Mouse (Mus musculus) ovary, postnatal 36 days (tissue): ENCODE results near the gene Oxsr1.
A peak's percentile ranks its signal among the peaks of the same experiment; 100 is the strongest.
"Not testable (repeated sequence)": the region's sequence is repeated elsewhere in the genome, so short reads cannot be mapped to it uniquely, and the experiment has no call there.

ENCODE experiments used
- DNase-seq: peaks from one replicate; pipeline ENCODE4 v3.0.0; 2022; ENCODE audit warnings: low spot score, mixed read lengths

Oxsr1 gene

GRCm38 (mm10) chr9:119219667-119220066 lies 102.6 kb downstream of the Oxsr1 start:
- no peak for DNase-seq

DNA sequence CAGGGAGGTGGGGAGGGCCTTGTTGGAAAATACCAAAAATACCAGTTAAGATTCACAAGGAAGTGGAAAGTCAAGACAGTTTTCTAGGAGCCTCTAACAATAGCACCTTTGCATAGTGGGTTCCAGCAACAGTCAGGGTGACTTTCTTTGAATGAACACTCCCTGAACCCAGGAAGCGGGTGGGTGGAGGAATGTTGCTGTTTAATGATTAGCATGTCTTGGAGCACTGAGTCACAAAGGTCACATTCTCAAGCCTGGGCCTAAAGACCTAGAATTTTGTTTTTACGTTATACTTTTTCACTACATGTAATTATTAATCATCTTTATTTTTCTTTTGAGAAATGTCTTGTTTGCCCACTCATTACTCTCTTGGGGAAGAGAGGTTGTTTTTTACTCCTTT lies 106.9 kb downstream of the Oxsr1 start:
- DNase-seq: not testable (repeated sequence)

- DNase-seq: no peak
These were observed 107.6 kb downstream of the Oxsr1 start for GRCm38 (mm10) chr9:119214601-119215000.

- DNase-seq: no peak
These were observed 109.2 kb downstream of the Oxsr1 start for GRCm38 (mm10) chr9:119212996-119213395.

- no peak for DNase-seq
These were observed 113.2 kb downstream of the Oxsr1 start, which contains the start of gene Slc22a13 for GRCm38 (mm10) chr9:119208998-119209397. Gene Slc22a13, minus strand, starts transcription at chr9:119209098.

GRCm38 (mm10) chr9:119207113-119207512 lies 115.1 kb downstream of the Oxsr1 start:
- no peak for DNase-seq

DNA sequence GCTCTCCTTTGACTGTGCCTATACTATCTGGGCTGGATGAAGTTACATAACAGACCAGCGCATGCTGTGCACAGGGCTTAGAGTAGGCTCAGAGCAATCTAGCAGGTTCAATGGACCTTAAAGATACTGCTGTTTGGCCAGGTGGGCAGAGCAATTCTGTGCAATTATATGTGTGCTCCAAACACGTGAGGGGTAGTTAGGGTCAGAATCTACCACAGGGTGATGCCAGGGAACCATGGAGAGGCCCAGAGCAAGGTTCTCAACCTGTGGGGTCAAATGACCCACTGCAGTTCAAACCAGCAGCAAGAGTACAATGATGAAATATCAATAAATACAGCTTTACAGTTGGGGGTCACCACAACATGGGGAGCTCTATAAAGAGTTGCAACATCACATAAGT lies 115.6 kb downstream of the Oxsr1 start:
- DNase-seq: no peak

GRCm38 (mm10) chr9:119205756-119206155 lies 116.5 kb downstream of the Oxsr1 start:
- DNase-seq: no peak

DNA sequence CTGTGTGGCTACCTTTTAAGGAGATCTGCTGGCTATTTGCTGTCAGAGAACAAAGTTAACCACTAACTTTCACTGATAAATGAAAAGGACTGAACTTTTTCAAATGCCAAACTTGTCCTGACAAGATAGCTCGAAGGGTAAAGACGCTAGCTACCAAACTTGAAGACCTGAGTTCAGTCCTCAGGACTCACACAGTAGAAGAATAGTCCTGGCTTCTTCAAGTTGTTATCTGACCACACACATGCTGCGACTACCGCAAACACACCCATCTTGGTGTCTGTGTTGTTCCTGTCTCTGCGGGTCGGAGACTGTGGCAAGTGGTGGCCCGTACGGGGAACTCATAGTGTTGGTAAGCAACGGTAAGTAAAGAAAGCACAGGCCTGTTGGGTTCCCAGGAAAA lies 118.6 kb downstream of the Oxsr1 start:
- no peak for DNase-seq

GRCm38 (mm10) chr9:119201653-119202052 lies 120.6 kb downstream of the Oxsr1 start:
- DNase-seq: no peak

- no peak for DNase-seq
These were observed 122.9 kb downstream of the Oxsr1 start for GRCm38 (mm10) chr9:119199151-119199861.

- DNase-seq: peak; percentile 23
These were observed 129.8 kb downstream of the Oxsr1 start for GRCm38 (mm10) chr9:119192202-119192990.
